Mouse (Mus musculus): ENCODE data around the gene Ap4b1.
A peak's percentile ranks its signal among the peaks of the same experiment; 100 is the strongest.
"Not testable (repeated sequence)": the region's sequence is repeated elsewhere in the genome, so short reads cannot be mapped to it uniquely, and the experiment has no call there.

Gene Ap4b1

GRCm38 (mm10) chr3:103808891-103809798 lies at the start of gene Ap4b1, which contains the start of the genes Dclre1b and Gm43064:
Gene Ap4b1, plus strand, starts transcription at chr3:103809520.
Gene Dclre1b, minus strand, starts transcription at chr3:103809444.
Gene Gm43064, plus strand, starts transcription at chr3:103809573.
- peak; percentile 80 for DNase-seq (ENCODE audit: low read depth, low spot score)

- no peak for DNase-seq (ENCODE audit: low read depth, low spot score)
Observed at GRCm38 (mm10) chr3:103766789-103767188, 42.5 kb upstream of the Ap4b1 start.

GRCm38 (mm10) chr3:103771531-103772130 lies 37.7 kb upstream of the Ap4b1 start:
- DNase-seq (ENCODE audit: low read depth, low spot score): no peak

DNA sequence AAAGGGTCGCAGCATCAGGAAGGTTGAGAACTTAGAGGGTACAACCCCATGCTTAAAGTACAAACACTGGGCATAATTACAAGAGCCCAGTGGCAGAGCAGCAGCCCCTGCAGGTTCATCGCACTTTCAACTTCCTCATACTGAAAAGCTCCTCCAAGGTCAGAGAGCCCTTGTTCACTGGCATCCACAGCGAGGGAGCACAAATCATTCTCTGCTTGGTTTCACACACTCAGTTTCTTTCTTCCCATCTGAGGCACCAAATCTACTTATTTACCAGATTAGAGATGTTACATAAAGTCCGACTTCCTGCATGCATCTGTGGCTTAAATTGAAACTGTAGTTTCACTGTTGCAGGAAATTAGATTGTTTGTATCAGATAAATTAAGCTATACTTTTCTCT lies 36.5 kb upstream of the Ap4b1 start:
- DNase-seq (ENCODE audit: low read depth, low spot score): no peak

DNA sequence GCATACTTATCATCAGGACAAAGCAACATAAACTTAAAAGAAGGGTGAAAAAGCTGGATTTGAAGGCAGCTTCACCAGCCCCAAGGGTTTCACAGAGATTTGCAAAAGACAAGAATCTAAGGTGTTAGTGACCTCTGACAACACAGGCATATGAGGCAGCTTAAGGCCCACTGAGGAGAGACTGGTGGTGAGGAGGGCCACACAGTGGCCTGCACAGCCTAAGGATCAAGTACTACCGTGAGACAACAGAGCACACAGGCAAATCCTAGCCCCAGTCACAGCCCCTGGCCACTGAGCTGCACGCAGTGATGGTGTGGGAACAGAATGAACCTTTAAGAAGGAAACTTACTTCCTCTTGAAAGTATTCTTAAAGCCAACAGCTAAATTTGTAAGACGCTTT lies 35.8 kb upstream of the Ap4b1 start:
- no peak for DNase-seq (ENCODE audit: low read depth, low spot score)

GRCm38 (mm10) chr3:103774009-103774408 lies 35.3 kb upstream of the Ap4b1 start:
- no peak for DNase-seq (ENCODE audit: low read depth, low spot score)

- DNase-seq (ENCODE audit: low read depth, low spot score): no peak
Observed at GRCm38 (mm10) chr3:103777940-103778339, 31.4 kb upstream of the Ap4b1 start.

- DNase-seq (ENCODE audit: low read depth, low spot score): no peak
Observed at GRCm38 (mm10) chr3:103778660-103779059, 30.7 kb upstream of the Ap4b1 start.

DNA sequence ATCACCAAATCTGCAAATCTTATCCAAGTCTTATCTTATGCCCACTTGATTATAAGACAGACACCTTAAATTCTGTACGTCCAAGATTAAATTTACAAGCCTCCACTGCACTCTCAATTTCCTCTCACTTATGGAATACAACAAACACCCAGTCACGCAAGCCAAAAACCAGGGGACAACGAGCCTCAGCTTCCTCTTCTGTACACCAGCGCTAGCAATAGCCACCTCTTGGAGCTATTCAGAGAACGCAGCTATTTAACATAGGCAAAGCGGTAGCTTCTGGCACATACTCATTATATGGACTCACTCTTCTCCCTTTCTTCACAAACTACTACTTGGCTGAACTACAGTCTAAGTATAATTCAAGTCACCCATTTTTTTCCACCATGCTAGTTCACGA lies 30.1 kb upstream of the Ap4b1 start:
- DNase-seq (ENCODE audit: low read depth, low spot score): no peak

GRCm38 (mm10) chr3:103780271-103780670 lies 29.0 kb upstream of the Ap4b1 start:
- no peak for DNase-seq (ENCODE audit: low read depth, low spot score)

- no peak for DNase-seq (ENCODE audit: low read depth, low spot score)
Observed at GRCm38 (mm10) chr3:103780777-103781176, 28.5 kb upstream of the Ap4b1 start.

DNA sequence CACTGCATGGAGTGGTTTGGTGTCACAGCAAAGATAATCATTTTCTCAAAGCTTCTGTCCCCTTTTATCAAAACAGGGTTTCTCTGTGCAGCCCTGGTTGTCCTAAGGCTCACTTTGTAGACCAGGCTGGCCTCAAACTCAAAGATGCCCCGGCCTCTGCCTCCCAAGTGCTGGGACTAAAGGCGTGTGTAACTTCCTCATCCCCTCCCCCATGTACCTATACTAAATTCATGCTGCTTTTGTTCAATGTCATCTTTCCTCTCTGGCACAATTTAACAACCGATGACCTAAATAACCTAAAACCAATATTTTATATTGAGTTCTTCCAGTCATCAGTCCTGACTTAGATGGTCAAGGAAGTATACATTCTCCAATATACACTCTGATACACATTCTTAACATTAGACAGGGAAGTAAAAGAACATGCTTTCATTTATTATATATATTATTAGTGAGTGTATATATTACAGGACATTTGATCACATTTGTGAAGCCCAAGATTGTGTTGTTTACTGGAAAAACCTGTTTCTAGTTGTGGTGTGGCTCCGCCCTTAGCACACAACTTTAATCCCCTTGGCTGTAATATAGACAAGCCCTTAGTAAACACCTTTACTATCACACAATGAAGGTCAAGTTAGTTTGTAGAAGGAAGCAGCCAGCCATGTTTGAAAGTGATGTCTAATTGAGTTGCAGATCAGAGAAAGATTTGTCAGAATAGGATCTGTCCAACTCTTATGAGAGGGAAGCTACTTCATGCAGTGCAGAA lies 26.3 kb upstream of the Ap4b1 start:
- DNase-seq (ENCODE audit: low read depth, low spot score): no peak

DNA sequence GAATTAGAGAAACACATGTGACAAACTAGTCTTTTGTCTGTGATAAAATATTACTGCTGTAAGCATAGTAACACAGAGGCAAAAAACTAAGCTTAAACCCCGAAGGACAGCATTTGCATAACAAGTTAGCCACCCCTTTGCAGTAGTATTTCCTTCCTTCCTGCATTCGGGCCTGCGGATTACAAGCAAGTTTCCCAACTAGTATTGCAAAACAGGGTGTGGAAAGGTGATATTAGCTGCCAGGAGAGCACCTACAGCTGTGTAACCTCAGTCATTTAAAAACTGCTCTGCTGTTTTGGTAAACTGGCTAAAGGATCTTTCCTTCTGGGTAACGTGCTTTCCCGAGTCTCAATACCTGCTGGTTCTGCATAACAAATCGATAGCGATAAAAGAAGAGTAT lies 22.1 kb upstream of the Ap4b1 start:
- no peak for DNase-seq (ENCODE audit: low read depth, low spot score)

DNA sequence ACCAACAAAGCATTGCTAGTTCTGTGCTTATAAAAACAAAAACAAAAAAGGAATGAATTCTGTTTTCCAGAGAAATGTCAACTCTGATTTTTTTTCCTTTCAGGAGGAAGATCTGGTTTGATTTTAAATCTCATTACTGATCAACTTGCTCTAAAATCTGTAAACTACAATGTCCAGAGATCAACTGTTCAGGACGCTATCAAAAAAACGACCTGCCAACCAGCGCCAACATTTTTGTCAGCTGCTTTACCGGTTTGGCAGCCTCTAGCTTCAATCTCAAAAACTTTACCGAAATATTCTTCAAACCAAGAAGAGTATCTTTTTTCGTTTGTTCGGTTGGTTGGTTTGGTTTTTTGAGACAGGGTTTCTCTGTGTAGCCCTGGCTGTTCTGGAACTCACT lies 20.2 kb upstream of the Ap4b1 start:
- no peak for DNase-seq (ENCODE audit: low read depth, low spot score)

GRCm38 (mm10) chr3:103789891-103790345 lies 19.4 kb upstream of the Ap4b1 start:
- DNase-seq (ENCODE audit: low read depth, low spot score): no peak

DNA sequence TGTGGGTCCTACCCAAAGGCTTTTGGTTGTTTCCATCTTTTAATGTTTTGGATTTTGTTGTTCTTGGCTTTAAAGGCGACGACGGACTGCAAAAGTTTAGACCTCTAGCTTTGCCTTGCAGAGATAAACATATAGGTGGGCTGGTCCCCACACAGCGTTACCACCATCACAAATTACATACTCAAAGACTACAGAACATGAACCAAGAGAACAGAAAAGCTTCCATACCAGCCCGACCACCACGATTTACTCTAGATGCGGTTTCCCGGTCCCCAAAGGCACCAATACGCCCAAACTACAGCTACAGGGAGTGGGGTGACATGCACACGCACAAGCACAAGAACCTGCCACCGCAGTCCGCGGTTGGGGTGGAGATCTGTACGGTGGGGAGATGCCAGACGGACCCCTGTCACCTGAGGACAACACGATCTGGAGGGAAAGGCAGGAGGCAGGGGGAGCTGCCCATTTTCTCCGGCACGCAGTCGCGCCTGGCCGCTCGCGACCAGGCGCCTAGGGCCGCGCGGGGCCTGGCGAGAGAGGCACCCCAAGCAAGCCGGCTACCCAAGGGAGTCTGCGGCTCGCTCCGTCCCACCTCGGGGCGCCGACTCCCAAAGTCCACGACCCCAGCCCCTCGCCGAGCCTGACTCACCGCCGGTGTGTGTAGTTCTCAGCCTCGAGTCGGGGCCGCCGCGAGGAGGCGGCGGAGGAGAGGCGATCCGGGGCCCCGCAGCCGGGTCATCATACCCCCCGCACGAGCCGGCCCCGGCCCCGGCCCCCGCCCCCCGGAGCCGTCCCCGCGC lies 18.8 kb upstream of the Ap4b1 start:
- DNase-seq (ENCODE audit: low read depth, low spot score): no peak

DNA sequence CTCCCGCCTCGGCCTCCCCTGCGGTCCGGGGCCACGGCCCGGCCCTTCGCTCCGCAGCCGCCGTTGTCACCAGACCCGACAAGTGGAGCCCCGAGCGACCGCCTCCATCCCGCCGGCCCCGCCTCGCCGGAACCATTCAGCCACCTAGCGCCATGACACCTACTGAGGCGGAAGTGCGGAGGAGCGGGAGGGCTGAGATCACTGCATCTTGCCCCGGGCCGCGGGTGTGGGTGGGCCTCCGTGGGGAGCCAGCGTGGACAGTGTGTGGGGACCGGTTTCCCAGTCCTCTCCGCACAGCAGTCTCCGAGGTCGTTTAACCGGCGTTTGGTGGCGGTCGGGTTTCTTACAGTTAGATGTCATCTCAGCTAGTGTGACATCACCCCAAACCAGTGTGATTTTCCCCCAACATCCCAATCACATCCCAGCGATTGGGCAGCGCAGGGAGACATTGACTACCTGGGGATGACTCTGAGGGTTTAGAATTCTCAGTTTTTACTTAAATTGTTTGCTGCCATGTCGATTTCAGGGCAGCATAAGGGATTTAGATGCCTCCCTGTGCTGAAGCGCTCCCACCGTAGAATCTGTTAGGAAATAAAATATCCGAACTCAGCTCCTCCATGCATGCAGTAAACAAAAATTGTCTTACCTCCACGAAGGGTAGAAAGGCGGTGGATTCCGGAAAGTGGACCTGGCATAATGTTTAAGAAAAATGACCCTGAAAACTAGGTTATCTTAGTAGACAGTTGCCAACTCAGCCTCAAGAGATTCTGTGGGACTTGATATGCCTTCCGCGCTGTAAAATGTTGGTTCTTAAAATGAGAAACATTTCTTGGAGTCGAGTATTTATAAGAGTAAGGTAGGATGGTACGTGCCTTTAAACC lies 17.9 kb upstream of the Ap4b1 start, which contains the start of gene Hipk1:
Hipk1 (minus strand) TSS at position 334 of the 881 bp plus-strand sequence.
- DNase-seq (ENCODE audit: low read depth, low spot score): peak; percentile 79

- DNase-seq (ENCODE audit: low read depth, low spot score): not testable (repeated sequence)
Observed at GRCm38 (mm10) chr3:103792111-103792406, 17.3 kb upstream of the Ap4b1 start.

- no peak for DNase-seq (ENCODE audit: low read depth, low spot score)
Observed at GRCm38 (mm10) chr3:103792566-103792965, 16.8 kb upstream of the Ap4b1 start.

- DNase-seq (ENCODE audit: low read depth, low spot score): no peak
Observed at GRCm38 (mm10) chr3:103796389-103796788, 12.9 kb upstream of the Ap4b1 start.
